Comparison of ENCODE assay signal across 8 mouse cellular contexts in the genomic region with DNA sequence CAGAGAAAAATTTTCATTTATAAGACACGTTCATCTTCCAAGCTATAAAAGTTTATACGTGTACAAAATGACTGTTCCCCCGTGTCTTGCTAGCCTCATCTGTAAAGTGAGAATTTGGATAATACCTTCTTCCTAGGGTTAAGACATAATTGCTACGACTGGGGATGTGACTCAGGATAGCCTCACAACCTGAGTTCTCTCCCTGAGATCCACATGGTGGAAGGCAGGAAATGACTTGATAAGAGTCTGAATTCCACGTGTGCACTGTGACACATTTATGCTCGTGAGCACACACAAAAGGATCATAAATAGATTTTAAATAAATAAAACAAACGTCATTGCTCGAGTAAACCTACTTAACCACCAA. TPM values are rescaled to one million over a fixed set of nuclear protein-coding genes. Genes with fewer than 3 reads are reported as not detected.
DNase-seq lines count a peak whose midpoint lies in the region; ATAC-seq and TF ChIP-seq lines count a peak whose summit lies in the region.

No protein-coding gene starts in this region.

- WGBS in heart, postnatal 0 days: 38% methylated on average over 8 of the region's 8 CpGs
- WGBS in hindbrain, postnatal 0 days: 46% methylated on average over 8 of the region's 8 CpGs
- 50% methylated on average over 8 of the region's 8 CpGs for WGBS in midbrain, embryonic 12.5 days

- DNase-seq in heart, postnatal 0 days (ENCODE audit: low spot score): no peak
- no peak for DNase-seq in heart, adult 11 months
- DNase-seq in T-cell, adult 2 months (ENCODE audit: low spot score): peak; percentile 31
- DNase-seq in hindbrain, postnatal 0 days (ENCODE audit: low spot score): no peak
- no peak for DNase-seq in lung, postnatal 4 days
- DNase-seq in gastrocnemius, postnatal 36 days: no peak
- no peak for DNase-seq in cerebellum, adult 9-11 months

- TF ChIP-seq EP300 in heart, postnatal 0 days (IDR thresholded peaks at IDR 0.05; ENCODE audit: low read depth): no peak

- ATAC-seq in heart, postnatal 0 days (ENCODE audit: insufficient read depth, low read depth): no peak
- ATAC-seq in hindbrain, postnatal 0 days: peak; percentile 36; the same call in 1 of the 2 replicates
- peak; percentile 47 for ATAC-seq in midbrain, embryonic 12.5 days (ENCODE audit: low FRiP score, low read depth)

- no peak overlapping the region for H3K4me2 ChIP-seq in heart, postnatal 0 days (ENCODE audit: low read depth, low read length)
- no peak overlapping the region; the same call in 1 of the 2 replicates for H3K4me2 ChIP-seq in hindbrain, postnatal 0 days (ENCODE audit: low read depth, low read length)
- no peak overlapping the region for H3K4me2 ChIP-seq in midbrain, embryonic 12.5 days (replicated peaks)

- H3K27me3 ChIP-seq in heart, postnatal 0 days (ENCODE audit: control insufficient read depth, insufficient read depth, low read length): no peaks in the 10 kb centered on the region
- no peaks in the 10 kb centered on the region for H3K27me3 ChIP-seq in hindbrain, postnatal 0 days (ENCODE audit: insufficient read depth, low read length)
- H3K27me3 ChIP-seq in midbrain, embryonic 12.5 days: no peaks in the 10 kb centered on the region

- H3K9ac ChIP-seq in heart, postnatal 0 days (replicated peaks; ENCODE audit: low read depth, low read length): no peak overlapping the region
- H3K9ac ChIP-seq in hindbrain, postnatal 0 days (replicated peaks; ENCODE audit: low read length): no peak overlapping the region
- H3K9ac ChIP-seq in midbrain, embryonic 12.5 days (replicated peaks): no peak overlapping the region

- no peak overlapping the region for H3K27ac ChIP-seq in heart, postnatal 0 days (ENCODE audit: low read depth)
- no peak overlapping the region for H3K27ac ChIP-seq in hindbrain, postnatal 0 days
- no peak overlapping the region for H3K27ac ChIP-seq in midbrain, embryonic 12.5 days (replicated peaks)

- TF ChIP-seq CTCF in heart, postnatal 0 days (IDR thresholded peaks at IDR 0.05; ENCODE audit: low read depth): no peak
- TF ChIP-seq CTCF in hindbrain, postnatal 0 days (IDR thresholded peaks at IDR 0.05; ENCODE audit: low read depth): no peak

- no peaks in the 10 kb centered on the region for H3K4me1 ChIP-seq in heart, postnatal 0 days (ENCODE audit: control insufficient read depth, insufficient read depth)
- no peaks in the 10 kb centered on the region for H3K4me1 ChIP-seq in hindbrain, postnatal 0 days (ENCODE audit: insufficient read depth, low read length)
- no peaks in the 10 kb centered on the region for H3K4me1 ChIP-seq in midbrain, embryonic 12.5 days

- no peaks in the 10 kb centered on the region for H3K36me3 ChIP-seq in heart, postnatal 0 days (replicated peaks; ENCODE audit: control insufficient read depth, insufficient read depth, low read length)
- no peaks in the 10 kb centered on the region for H3K36me3 ChIP-seq in hindbrain, postnatal 0 days (ENCODE audit: insufficient read depth, low read length)
- H3K36me3 ChIP-seq in midbrain, embryonic 12.5 days: no peaks in the 10 kb centered on the region

- intact Hi-C loops in gastrocnemius, postnatal 36 days (cut with DNase I): no loop called here

- no peaks in the 10 kb centered on the region for H3K9me3 ChIP-seq in heart, postnatal 0 days (replicated peaks; ENCODE audit: control insufficient read depth, low read length)
- no peaks in the 10 kb centered on the region for H3K9me3 ChIP-seq in hindbrain, postnatal 0 days (ENCODE audit: low read length)
- H3K9me3 ChIP-seq in midbrain, embryonic 12.5 days: no peaks in the 10 kb centered on the region

- H3K4me3 ChIP-seq in heart, postnatal 0 days (ENCODE audit: low read depth, low read length): peak overlapping the region; percentile 54; the same call in 1 of the 2 replicates
- no peak overlapping the region for H3K4me3 ChIP-seq in hindbrain, postnatal 0 days (ENCODE audit: low read length)
- no peak overlapping the region for H3K4me3 ChIP-seq in midbrain, embryonic 12.5 days

RNA-seq across cellular contexts. Expression of a gene that starts 0.2 kb away (rescaled TPM):
- 25.6 and 27.8 TPM in 2 replicates for total RNA-seq in heart, postnatal 0 days (2014; rRNA removed; ENCODE audit: low replicate concordance)
- 12.5 and 13.9 TPM in 2 replicates for polyA plus RNA-seq in heart, postnatal 0 days (2015; fragmentation: Nextera tagmentation; extraction: Ambion mirVana)
- total RNA-seq in hindbrain, postnatal 0 days (2014; rRNA removed): 35.6 and 47.6 TPM in 2 replicates
- 20.5 and 21.5 TPM in 2 replicates for polyA plus RNA-seq in hindbrain, postnatal 0 days (2015; fragmentation: Nextera tagmentation; extraction: Ambion mirVana)
- 30.3 and 30.8 TPM in 2 replicates for polyA plus RNA-seq in midbrain, embryonic 12.5 days (2016; fragmentation: Nextera tagmentation; extraction: Ambion mirVana)
- 10 to 100 TPM in 1 of 2 experiments, 1 to 10 TPM in 1; 9.8 to 11.5 TPM for total RNA-seq in gastrocnemius, postnatal 36 days (2021)

RNA-seq across cellular contexts. Expression of a gene that starts 1.3 kb away (rescaled TPM):
- total RNA-seq in heart, postnatal 0 days (2014; rRNA removed; ENCODE audit: low replicate concordance): 0.12 TPM in 1 of 2 replicates, not detected in the other
- not detected in 2 replicates for polyA plus RNA-seq in heart, postnatal 0 days (2015; fragmentation: Nextera tagmentation; extraction: Ambion mirVana)
- total RNA-seq in hindbrain, postnatal 0 days (2014; rRNA removed): 0.10 TPM in 1 of 2 replicates, not detected in the other
- polyA plus RNA-seq in hindbrain, postnatal 0 days (2015; fragmentation: Nextera tagmentation; extraction: Ambion mirVana): 0.11 and 0.33 TPM in 2 replicates
- not detected in 2 replicates for polyA plus RNA-seq in midbrain, embryonic 12.5 days (2016; fragmentation: Nextera tagmentation; extraction: Ambion mirVana)
- not detected for total RNA-seq in gastrocnemius, postnatal 36 days (2021)

RNA-seq across cellular contexts. Expression of a gene that starts 31.5 kb away (rescaled TPM):
- 3.5 and 6.5 TPM in 2 replicates for total RNA-seq in heart, postnatal 0 days (2014; rRNA removed; ENCODE audit: low replicate concordance)
- 0.99 and 1.5 TPM in 2 replicates for polyA plus RNA-seq in heart, postnatal 0 days (2015; fragmentation: Nextera tagmentation; extraction: Ambion mirVana)
- 19.7 and 23.3 TPM in 2 replicates for total RNA-seq in hindbrain, postnatal 0 days (2014; rRNA removed)
- 7.1 and 8.6 TPM in 2 replicates for polyA plus RNA-seq in hindbrain, postnatal 0 days (2015; fragmentation: Nextera tagmentation; extraction: Ambion mirVana)
- 4.9 and 5.7 TPM in 2 replicates for polyA plus RNA-seq in midbrain, embryonic 12.5 days (2016; fragmentation: Nextera tagmentation; extraction: Ambion mirVana)
- total RNA-seq in gastrocnemius, postnatal 36 days (2021): 1 to 10 TPM; 2.0 TPM

RNA-seq across cellular contexts. Expression of a gene that starts 32.1 kb away (rescaled TPM):
- not detected in 2 replicates for total RNA-seq in heart, postnatal 0 days (2014; rRNA removed; ENCODE audit: low replicate concordance)
- polyA plus RNA-seq in heart, postnatal 0 days (2015; fragmentation: Nextera tagmentation; extraction: Ambion mirVana): not detected in 2 replicates
- total RNA-seq in hindbrain, postnatal 0 days (2014; rRNA removed): not detected in 2 replicates
- polyA plus RNA-seq in hindbrain, postnatal 0 days (2015; fragmentation: Nextera tagmentation; extraction: Ambion mirVana): 0.08 and 0.10 TPM in 2 replicates
- polyA plus RNA-seq in midbrain, embryonic 12.5 days (2016; fragmentation: Nextera tagmentation; extraction: Ambion mirVana): 0.09 and 0.13 TPM in 2 replicates
- under 1 TPM in 1 of 2 experiments, not detected in 1; 0.18 TPM for total RNA-seq in gastrocnemius, postnatal 36 days (2021)

RNA-seq across cellular contexts. Expression of a gene that starts 32.7 kb away (rescaled TPM):
- 1.6 TPM in 1 of 2 replicates, not detected in the other for total RNA-seq in heart, postnatal 0 days (2014; rRNA removed; ENCODE audit: low replicate concordance)
- polyA plus RNA-seq in heart, postnatal 0 days (2015; fragmentation: Nextera tagmentation; extraction: Ambion mirVana): 0.27 and 0.51 TPM in 2 replicates
- 500 and 512 TPM in 2 replicates for total RNA-seq in hindbrain, postnatal 0 days (2014; rRNA removed)
- polyA plus RNA-seq in hindbrain, postnatal 0 days (2015; fragmentation: Nextera tagmentation; extraction: Ambion mirVana): 320 and 325 TPM in 2 replicates
- 39.9 and 40.8 TPM in 2 replicates for polyA plus RNA-seq in midbrain, embryonic 12.5 days (2016; fragmentation: Nextera tagmentation; extraction: Ambion mirVana)
- total RNA-seq in gastrocnemius, postnatal 36 days (2021): 1 to 10 TPM; 1.1 TPM
